Mouse (Mus musculus) right cerebral cortex, adult 2 months (tissue): Measurements from ENCODE around the gene Trpv2.
"Not testable (repeated sequence)": the region's sequence is repeated elsewhere in the genome, so short reads cannot be mapped to it uniquely, and the experiment has no call there.

Experiments
- DNase-seq, 2 experiments: peaks; one replicate each; pipeline ENCODE4 v3.0.0; 2021 to 2022; ENCODE audit warnings: low spot score in 2 of 2

Trpv2 gene

GRCm38 (mm10) chr11:62648591-62649391 is 74.5 kb downstream of the Trpv2 start, which contains the start of gene Mmgt2:
Gene Mmgt2 (plus strand): TSS chr11:62648664.
- DNase-seq = peak; percentile 85

- DNase-seq = not testable (repeated sequence)
Measured at GRCm38 (mm10) chr11:62649803-62650202, 75.5 kb downstream of the Trpv2 start.
